Mouse (Mus musculus): ENCODE data around the gene Wtip.

- no peak for TF ChIP-seq CTCF (IDR thresholded peaks at IDR 0.05; ENCODE audit: borderline replicate concordance, insufficient read depth, low read length)
- TF ChIP-seq POLR2A (IDR thresholded peaks at IDR 0.05; ENCODE audit: low read depth, low read length): peak; percentile 23; the same call in 1 of the 2 replicates
Measured at GRCm38 (mm10) chr7:34132355-34133079, 551 bp downstream of the Wtip start.
